Mouse (Mus musculus) adrenal gland, postnatal 25 days (tissue): ENCODE data around the gene Pex6. TPM values are rescaled to one million over a fixed set of nuclear protein-coding genes. Genes with fewer than 3 reads are reported as not detected.

ENCODE experiments used
- DNase-seq: peaks from one replicate; pipeline ENCODE4 v3.0.0; 2021; ENCODE audit warnings: mixed read lengths
- total RNA-seq: library from RNA; stranded (reverse); gene quantifications from 2 replicates; pipeline ENCODE4 v1.2.3, GENCODE M21; 2021

Pex6 gene
- total RNA-seq, 1 experiment from 2014 or later, result 68.6 TPM

DNA sequence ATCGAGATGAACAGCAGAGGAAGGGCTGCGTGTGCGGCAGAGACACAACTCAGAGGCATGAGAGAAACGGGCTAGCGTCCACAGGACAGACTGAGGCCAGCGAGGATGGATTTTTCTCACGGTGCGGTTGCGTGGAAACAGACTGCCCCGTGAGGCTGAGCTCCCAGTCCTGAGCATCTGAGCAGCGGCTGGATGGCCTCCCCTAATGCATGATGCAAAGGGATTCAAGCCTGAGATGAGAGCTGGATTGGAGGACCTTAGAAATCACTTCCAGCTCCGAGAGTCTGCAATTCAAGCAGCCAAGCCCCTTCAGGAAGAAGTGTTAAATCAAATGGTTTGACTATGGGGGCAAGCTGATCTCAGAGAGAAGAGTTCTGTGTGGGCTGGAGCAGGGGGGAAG is 9.8 kb upstream of the Pex6 start:
- no peak for DNase-seq

DNA sequence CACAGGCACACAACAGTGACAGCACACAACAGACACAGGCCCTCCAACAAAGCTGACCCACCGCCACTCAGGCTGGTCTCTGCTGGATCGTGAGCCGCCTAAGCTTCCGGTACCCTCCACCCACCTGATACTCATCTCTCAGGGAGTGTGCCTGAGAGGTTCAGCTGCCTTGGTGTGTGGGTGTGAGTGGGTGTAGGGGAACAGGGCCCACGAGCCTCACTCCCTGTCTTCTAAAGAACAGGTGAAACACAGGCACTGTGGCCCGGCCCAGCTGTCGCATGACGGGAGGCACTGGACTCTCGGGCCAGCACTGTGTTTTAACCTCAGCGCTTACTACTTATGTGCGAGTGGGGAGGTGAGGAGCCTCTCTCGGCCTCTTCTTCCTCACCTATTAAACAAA is 9.2 kb upstream of the Pex6 start:
- DNase-seq, result no peak

DNA sequence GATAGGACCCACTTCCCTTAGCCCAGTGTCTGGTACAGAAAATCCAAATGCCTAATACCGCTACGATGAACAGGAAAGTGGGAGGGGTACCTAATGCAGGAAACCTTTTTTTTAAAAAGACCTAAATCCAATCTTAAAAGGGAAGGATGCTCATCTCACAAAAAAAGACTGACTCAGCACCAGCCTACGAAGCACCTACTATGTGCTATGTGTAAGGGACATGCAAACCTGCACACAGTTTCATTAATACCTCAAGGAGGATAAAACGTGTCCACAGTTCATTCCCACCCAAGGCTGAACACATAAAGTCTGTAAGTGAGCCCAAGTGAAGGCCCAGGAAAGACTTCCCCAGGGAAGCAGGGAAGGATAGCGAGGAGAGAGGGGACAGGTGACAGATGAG is 8.8 kb upstream of the Pex6 start:
- no peak for DNase-seq

DNA sequence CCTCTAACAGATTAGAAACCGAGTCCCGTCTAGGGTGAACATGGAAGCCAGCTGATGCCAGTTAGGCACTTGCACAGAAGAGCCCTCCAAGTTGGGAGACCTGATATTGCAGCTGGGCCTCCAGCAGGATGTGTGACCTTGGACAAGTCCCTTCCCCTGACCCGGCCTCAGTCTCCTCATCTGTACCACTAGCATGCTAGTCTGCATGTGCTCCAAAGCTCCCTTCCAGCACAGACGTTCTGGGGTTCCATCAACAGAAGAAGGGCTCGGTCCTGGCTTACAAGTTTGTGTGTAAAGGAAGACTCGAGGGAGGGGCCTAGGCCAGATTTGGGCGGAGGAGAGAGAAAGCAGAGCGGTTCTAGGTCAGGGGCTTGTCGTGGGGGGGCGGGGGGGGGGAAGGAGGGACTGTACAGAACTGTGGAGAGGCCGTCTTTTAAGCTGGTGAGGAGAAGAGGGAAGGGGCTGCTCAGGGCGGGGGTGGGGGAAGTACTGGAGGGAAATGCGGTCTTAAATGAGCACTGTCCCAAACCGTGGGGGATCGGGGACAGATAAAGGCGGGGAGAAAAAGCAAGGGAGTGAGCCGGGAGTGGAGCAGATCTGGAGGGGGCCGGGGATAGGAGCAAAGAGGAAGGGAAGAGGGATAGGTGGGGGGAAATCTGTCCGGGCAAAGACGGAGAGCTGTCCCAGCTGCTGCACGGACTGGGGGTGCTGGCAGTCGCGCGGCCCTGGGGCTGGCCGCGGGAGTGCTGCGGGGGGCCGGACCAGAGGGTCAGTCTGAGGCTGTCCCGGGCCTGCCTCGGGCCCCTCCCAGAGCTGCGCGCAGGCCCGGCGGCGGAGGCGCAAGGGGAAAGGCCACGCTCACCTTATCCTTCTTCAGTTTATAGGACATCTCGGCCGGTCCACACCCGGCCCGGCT is 7.0 kb upstream of the Pex6 start:
- no peak for DNase-seq

DNA sequence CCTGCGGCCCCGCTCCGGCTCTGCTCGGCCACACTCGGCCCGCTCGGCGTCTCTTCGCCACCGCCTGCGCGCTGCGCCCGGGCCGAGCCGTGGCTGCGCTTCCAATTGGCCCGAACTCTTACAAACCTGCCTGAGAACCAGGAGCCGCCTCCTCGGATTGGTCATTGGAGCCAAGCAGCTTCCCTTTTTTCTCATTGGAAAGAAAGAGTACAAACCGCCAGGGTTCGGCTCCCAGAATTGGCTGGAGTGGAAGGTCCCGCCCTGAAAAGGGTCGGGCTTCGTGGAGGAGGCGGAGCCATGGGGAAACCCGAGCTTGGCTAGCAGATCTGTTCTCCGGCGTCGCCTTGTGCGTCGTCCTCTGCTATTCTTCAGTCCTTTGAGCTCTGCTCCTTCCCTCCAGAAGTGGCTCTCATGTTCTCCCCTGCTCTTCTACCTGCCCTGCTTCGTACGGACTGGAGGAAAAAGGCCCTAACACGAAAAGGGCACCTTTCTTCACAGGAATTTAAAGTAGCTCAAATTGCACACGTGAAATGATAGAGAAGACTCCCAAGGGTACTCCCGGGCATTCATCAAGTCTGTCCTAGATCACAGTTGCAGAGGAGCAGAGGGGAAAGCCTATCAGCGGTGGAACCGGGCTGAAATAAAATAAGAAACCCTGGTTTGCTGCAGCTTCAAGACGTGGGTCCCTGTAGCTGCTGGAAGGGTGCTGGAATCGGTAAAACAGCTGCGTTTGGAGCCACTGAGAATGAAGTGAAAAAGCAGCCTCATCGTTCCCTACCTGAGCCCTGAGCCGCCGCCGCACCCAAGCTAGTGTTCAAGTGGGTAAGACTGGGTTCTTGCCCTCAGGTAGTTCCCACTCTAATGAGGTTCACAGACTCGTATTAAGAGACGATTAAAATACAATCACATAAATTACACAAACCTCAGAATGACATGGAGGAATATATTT is 6.1 kb upstream of the Pex6 start, which contains the start of gene Ppp2r5d:
Gene Ppp2r5d (minus strand): TSS at position 225 of the 949 bp plus-strand sequence.
- peak; percentile 94 for DNase-seq

DNA sequence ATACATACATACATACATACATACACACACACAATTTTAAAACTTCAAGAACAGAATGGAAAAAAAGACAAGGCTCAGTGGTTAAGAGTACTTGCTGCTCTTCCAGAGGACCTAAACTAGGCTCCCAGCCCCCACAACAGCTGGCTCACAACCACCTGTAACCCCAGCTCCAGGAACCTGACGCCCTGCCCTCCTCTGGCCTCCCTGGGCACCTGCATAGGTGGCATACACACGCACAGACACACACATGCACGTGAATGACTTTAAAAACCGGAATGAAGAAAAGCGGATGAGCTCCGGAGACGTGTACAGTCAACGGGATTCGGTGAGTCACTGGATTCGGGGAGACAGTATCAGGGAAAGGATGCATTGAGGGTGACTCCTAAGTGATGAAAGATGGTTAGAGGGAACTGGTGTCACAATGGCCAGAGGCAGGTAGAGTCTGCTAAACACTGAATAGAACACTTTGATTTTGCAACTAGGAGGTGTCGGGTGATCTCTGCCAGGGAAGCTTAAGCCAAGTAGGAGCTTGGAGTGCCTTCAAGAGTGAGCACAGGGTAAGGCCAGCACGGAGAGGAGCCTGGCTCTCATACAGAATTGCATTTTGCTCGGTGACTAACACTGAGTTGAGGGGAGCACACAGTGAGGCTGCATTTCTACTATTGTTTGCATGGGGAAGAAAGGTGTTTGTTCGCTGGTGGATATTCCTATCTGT is 4.7 kb upstream of the Pex6 start:
- DNase-seq, result no peak

DNA sequence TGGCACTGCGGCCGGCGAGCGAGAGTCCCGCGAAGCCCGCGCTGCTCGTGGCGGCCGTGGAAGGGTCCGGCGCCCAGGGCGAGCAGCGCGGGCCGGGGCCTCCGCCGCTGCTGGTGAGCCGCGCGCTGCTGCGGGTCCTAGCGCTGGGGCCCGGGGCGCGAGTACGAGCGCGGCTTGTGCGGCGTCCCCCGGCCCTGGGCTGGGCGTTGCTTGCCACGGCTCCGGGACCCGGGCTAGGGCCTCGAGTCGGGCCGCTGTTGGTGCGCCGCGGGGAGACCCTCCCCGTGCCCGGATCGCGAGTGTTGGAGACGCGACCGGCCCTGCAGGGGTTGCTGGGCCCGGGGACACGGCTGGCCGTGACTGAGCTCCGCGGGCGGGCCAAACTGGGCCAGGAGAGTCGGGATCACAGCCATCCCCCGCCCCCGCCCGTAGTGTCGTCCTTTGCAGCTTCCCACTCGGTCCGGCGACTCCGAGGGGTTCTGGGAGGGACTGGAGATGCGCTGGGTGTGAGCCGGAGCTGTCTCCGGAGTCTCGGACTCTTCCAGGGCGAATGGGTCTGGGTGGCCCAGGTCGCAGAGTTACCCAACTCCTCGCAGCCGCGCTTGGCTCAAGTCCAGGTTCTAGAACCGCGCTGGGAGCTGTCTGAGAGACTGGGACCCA is 479 bp downstream of the Pex6 start:
- peak; percentile 75 for DNase-seq

DNA sequence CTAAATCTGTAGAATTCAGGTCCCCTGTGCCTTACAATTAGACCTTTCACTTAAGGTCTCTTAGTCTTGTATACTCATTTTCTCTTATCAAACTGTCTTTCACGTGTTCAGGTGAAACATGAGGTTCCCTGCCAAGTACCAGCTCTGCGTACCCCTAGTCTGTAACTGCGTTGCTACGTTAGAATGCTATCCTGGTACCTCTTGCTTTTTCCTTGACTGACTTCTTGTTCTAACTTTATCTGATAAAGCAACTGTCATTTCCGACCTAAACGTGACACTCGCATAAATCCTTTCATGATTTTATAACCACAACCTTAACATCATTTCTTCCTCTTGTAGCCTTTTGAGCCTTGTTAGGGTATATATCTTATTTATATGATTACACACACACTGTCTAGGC is 1.2 kb downstream of the Pex6 start:
- no peak for DNase-seq

DNA sequence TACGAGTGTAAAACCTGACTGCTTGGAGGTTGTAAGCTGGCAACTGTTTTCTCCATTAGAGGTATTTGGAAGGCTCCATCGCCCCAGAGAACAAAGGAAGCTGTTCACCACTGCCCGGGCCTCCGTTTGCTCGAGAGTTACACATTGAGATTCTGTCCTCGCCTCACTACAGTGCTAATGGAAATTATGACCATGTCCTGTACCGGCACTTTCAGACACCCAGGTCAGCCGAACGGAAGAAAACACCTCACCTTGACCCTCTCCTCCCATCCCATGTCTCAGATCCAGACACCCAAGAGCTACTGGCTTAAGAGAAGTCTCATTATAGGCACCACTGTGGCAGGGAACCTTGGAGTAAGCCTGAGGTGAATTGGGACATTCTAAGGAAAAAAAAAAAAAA is 2.6 kb downstream of the Pex6 start:
- DNase-seq, result no peak

DNA sequence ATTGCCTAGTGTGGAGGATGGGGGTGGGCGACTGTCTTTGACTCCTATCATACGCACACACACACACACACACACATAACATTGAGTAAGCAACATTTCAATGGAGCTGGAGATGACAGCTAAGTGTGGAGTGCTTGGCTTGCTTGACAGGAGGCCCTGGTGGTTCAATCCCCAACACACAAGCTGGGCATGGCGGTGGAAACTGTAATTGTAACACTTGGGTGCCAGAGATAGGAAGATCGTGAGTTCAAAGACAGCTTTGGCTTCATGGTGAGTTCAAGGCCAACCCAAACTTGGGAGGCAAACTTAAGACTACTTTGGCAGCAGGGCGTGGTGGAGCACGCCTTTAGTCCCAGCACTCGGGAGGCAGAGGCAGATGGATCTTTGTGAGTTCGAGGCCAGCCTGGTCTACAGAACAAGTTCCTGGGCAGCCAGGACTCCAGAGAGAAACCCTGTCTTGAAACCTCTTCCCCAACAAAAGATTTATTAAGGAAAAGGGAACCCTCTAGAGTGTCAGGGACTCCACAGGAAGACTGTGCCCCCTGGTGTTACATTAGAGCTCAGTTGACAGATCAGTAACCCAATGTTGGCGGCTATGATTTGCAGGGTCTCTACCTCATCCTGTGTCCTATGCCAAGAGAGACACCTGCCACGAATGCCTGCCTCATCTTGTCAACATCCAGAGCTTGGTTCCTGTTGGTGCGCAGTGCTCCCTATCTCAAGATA is 3.7 kb downstream of the Pex6 start:
- DNase-seq, result no peak

DNA sequence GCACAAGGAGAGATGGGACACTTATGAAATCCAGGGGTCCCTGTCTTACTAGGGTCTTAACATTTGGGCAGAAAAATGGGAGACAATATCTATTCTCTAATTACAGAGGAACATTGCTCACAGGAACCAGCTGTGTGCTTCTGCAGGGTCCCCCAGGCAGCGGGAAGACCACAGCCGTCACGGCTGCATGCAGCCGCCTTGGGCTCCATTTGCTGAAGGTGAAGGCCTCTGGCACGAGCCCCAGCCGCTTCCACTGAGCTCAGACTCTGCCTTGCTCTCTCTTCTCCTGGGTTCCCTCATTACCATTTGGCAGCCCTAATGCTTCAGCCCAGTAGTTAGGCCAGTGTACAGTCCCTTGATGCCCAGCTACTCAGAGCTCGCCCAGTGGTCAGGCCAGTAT is 9.8 kb downstream of the Pex6 start:
- DNase-seq, result no peak

DNA sequence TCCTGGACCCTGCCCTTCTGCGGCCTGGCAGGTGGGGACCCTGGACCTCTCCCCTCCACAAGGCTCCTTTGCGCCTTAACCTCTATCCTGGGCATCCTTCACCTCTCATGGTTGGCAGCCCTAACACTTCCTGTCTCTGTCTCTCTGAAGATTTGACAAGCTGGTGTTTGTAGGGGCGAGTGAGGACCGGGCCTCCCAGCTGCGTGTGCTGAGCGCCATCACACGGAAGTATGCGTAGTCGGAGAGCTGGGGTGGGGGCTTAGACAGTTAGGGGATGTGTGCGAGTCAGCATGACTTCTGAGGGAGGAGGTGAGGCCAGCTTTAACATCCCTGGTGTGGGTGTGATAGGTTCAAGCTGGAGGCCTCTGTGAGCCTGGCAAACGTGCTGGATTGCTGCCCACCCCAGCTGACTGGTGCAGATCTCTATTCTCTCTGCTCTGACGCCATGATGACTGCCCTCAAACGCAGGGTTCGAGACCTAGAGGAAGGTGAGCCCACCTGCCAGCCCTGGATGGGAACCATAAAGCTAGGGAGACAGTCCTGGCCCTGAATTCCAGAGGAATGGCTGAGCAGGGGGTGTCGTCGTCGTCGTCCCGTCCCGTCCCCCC is 13.3 kb downstream of the Pex6 start:
- DNase-seq, result no peak

DNA sequence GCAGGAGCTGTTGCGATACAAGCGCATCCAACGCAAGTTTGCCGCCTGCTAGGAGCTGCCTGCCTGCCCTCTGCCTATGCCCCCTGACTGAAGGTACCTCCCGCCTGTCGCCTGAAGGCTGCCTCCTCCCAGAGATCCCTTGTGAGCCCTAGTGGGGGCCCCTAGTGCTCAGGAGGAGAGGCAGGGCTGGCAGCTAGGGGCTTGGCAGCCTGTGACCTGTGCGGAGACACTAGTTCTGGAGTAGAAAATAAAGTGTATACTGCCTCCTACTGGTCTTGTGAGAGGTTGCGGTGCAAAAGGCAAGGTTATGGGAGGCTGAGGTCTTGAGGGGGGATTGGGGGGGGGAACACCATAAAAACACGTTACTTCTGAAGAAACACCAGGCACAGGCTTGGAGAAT is 14.0 kb downstream of the Pex6 start:
- no peak for DNase-seq

DNA sequence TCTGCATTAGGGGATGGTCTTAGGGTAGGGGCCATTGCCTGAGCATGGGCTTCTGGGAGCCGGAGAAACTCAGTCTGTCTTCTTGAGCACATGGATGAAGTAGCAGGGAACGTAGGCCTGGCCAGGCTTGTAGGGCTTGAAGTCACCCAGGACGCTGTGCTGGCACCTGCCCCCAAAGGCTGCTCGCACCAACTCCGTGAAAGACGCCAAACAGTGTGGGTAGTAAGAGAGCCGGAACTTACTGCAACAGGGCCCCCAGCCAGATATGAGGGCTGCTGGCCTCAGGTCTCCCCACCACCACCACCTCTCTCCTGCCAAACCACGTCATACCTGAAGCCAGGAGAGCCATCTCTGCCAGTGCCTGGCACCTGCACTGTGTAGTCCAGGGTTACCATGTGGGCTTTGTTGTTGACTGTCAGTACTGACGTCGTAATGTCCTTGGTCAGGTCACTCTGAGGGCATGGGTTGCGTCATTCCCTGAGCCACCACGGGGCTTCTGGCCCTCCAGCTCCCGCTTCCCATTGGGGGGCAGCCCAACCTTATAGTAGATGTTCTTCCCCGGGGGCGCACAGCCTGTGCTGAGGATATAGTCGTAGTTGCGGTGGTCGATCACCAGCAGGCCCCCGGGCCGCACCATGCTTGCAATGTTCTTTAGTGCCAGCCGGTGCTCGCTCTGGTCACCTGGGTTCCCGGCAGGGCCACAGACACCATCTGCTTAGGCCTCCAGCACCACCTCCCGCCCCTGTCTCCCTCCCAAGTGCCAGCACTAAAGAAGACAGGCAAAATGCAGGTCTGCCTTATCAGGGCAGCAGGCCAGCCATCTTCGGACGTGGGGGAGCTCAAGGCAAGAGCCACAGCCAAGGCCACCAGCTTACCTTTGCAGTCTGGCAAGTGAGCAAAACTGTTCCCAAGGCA is 14.7 kb downstream of the Pex6 start:
- DNase-seq, result no peak

DNA sequence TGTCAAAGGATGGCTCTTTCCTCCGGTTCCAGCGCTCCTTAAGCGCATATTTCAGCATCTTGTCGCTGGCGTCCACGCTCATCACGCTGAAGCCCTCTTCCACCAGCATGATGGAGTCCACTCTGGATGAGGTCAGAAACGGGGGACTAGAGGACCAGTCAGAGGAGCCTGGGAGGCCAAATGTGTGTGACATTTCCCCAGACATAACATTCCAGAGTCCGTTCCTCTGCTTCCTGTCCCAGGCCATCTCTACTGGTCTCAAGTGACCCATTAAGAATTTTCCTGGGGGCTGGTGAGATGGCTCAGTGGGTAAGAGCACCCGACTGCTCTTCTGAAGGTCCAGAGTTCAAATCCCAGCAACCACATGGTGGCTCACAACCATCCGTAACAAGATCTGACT is 16.0 kb downstream of the Pex6 start:
- no peak for DNase-seq

DNA sequence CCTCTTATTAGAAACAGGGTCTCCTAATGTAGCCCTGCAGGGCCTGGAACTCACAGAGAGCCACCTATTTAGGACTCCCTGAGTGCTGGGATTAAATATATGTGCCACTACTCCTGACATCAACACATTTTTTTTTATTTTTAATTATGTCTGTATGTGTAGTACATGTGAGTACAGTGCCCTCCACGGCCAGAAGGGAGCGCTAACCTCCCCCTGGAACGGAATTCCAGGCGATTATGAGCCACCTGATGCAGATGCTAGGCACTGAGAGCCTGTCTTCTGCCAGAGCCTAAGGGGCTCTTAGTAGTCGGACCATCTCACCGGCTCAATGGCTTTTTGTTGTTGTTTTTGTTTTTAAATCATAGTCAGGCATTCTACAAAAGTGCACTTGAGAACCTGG is 16.8 kb downstream of the Pex6 start:
- DNase-seq, result no peak

DNA sequence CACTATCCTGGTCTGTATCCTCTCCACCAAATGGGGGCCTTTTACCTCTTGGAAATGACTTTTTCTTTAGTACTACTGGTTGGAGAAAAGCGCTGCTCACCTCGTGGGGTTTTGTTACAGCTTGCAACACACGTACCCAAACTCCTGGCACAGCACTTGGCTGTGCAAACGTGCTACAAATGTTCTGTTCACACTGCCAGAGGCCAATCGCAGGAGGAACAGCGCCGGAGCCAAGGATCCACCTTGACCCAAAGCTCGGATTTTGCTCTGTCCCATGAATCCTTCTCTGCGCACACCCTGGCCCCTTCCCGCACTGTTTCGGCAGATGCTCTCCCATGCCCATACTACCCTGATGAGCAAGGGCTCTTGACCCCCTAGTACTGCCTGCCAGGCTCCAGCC is 17.2 kb downstream of the Pex6 start:
- no peak for DNase-seq

DNA sequence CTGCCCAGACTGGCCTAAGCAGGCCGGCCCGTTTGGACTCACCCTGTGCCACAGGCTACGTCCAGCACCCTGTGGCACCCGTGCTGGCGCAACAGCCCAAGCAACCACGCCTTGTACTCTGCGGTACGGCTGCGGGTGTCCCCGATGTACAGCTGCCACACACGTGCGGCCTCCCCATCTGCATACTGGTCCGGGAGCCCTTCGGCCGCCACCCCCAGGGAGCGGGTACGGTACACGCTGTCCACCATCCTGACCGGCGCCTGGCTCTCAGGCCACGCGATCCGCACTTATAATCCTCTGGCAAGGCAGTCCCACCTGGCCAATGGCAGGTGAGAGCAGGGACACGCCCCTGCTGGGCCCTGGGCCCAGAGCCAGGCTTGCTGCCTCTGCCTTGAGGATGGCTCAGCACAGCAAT is 17.6 kb downstream of the Pex6 start, which contains the start of gene Gnmt:
Gene Gnmt (minus strand): TSS at position 265 of the 415 bp plus-strand sequence.
- no peak for DNase-seq

DNA sequence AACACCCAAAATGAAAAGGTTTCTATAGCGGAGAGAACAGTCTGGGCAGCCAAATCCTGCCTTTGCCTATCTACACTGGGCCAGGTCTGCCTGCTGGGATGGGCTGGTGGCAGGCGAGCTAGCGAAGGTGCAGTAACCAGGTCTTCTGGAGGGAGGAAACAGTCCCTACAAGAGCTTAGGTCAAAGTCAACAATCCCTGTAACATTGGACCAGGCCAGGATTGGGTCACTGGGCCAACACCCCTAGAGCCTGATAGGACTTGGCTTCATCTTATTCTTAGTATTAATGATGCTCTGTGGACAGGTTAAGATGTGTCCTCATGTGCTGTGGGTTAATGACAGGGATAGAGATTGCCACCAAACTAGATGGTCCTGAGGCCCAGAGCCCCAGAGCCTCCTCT is 22.8 kb downstream of the Pex6 start:
- no peak for DNase-seq

DNA sequence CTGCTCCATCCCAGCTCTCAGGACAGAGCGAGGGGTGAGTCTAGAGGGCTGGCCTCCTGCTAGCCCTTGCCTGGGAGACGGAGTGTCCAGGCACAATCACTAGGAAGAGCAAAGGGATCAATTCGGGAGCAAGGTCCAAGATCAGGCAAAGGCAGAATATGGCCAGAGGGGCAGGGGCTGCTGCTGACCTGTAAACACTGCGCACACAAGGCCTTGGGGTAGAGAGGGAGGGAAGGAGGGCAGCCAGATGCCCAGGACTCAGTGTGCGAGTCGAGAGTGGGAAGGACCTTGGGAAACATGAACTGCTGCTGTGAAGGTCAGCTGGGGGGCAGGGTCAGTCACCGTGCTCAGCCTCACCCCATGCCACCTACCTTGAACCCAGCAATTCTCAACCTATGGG is 24.0 kb downstream of the Pex6 start:
- DNase-seq, result no peak
